Mouse (Mus musculus): ENCODE data around the gene Cldn24.
"Not testable (repeated sequence)": the region's sequence is repeated elsewhere in the genome, so short reads cannot be mapped to it uniquely, and the experiment has no call there.

Cldn24 gene

GRCm38 (mm10) chr8:47821843-47822242, at the start of gene Cldn24:
Cldn24 (plus strand) TSS chr8:47822143.
- DNase-seq = no peak

DNA sequence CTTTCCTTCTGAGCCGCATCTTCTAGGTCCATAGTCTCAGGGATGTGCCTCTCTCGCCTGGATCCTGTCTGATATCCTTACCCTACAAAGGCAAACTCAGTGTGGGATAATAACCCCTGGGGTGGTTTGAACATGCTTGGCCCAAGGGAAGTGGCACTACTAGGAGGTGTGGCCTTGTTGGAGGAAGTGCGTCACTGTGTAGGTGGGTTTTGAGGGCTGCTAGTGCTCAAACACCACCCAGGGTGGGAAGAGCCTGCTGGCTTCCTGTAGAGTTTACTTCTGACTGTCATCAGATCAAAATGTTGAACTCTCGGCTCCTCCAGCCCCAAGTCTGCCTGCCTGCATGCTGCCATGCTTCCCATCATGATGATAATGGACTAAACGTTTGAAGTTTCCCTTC, 49.0 kb upstream of the Cldn24 start:
- DNase-seq = no peak

DNA sequence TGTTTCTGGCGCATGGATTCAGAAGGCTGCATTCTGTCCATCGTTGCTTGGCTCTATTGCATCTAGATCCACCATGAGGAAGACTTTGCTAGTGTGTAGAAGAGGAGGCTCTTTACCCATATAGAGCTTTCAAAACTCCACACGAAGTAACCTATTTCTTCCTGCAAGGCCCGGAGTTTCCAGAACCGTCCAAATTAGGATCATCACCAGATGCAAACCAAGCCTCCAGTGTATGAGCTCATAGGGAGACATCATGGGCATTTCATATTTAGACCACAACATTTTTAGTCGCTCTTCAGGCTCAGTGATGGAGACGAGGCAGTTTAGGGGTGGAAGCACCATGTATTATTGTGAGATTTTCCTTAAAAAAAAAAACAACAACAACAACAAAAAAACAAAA, 44.5 kb upstream of the Cldn24 start:
- DNase-seq = no peak

DNA sequence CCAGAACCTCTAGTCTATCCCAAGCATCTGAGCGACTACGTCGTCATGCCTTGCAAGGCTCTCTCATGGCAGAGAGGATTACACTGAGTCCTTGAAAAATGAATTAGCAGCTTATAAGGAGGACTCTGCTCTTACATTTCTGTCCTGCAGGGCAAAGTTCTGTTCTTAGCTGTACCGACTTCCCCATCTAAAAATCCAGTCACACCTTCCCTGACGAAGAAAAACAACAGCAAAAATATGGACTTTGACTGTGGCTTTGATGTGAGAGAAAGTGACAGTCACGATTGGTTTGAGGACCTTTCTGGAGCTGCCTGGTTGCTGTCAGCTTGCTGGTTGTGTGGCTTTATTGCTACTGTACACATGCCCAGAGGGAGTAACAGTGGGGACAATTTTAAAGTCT, 42.4 kb upstream of the Cldn24 start:
- DNase-seq = no peak

- no peak for DNase-seq
These were observed 40.1 kb upstream of the Cldn24 start for GRCm38 (mm10) chr8:47781881-47782280.

DNA sequence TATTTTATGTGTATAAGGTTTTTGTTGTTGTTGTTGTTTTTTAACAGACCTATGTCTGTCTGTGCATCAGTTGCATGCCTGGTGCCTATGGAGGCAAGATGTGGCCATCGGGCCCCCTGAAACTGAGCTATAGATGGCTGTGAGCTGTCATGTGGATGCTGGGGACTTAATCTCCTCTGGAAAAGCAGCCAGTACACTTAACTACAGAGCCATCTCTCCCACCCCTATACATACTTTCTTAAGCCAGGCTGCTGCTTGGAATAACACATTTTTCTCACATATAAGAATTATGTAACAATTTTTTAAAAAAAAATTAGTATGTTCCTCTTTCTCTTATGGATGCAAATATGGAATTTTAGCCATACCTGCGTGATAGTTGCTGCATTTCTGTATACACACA, 38.4 kb upstream of the Cldn24 start:
- no peak for DNase-seq

DNA sequence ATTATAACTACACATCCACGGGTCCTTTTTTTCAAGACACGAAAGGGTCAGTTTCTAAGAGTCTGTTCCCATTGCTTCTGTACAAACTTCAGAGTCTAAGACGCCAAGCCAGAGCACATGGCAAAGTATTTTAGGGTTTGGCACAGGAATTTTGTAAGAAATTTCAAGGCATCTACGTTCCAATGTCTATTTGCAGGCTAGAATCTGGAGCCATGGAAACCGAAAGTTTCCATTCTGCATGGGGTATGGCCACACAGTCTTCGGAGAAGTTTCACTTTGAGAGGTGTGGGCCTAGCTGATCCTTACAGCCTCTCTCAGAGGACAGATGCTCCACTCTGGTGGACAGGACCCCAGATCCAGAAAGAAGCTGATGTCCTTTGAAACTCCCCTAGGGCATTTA, 38.0 kb upstream of the Cldn24 start:
- no peak for DNase-seq

- DNase-seq = no peak
These were observed 37.5 kb upstream of the Cldn24 start for GRCm38 (mm10) chr8:47784436-47784835.

- DNase-seq = no peak
These were observed 35.6 kb upstream of the Cldn24 start for GRCm38 (mm10) chr8:47786323-47786722.

- no peak for DNase-seq
These were observed 34.2 kb upstream of the Cldn24 start for GRCm38 (mm10) chr8:47787705-47788104.

- no peak for DNase-seq
These were observed 30.0 kb upstream of the Cldn24 start for GRCm38 (mm10) chr8:47791986-47792385.

DNA sequence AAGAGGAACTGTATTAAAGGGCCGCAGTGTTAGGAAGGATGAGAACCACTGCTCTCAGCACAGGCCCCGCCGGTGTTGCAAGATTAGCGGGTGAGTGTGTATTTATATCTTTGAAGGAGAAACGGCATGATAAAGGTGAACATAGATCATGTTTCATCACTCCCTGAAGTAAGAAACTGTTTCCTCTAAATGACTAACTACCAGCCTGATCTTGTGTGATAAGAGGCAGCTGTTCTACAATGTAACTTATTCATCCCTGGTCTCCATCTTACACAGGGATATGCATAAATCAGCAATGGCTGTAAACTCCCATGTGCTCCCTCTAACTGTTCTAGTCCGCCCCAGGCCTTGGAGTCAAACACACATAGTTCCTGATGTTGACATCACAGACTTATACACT, 22.5 kb upstream of the Cldn24 start:
- no peak for DNase-seq

GRCm38 (mm10) chr8:47802349-47802748, 19.6 kb upstream of the Cldn24 start:
- no peak for DNase-seq

- DNase-seq = no peak
These were observed 17.7 kb upstream of the Cldn24 start for GRCm38 (mm10) chr8:47804262-47804661.

DNA sequence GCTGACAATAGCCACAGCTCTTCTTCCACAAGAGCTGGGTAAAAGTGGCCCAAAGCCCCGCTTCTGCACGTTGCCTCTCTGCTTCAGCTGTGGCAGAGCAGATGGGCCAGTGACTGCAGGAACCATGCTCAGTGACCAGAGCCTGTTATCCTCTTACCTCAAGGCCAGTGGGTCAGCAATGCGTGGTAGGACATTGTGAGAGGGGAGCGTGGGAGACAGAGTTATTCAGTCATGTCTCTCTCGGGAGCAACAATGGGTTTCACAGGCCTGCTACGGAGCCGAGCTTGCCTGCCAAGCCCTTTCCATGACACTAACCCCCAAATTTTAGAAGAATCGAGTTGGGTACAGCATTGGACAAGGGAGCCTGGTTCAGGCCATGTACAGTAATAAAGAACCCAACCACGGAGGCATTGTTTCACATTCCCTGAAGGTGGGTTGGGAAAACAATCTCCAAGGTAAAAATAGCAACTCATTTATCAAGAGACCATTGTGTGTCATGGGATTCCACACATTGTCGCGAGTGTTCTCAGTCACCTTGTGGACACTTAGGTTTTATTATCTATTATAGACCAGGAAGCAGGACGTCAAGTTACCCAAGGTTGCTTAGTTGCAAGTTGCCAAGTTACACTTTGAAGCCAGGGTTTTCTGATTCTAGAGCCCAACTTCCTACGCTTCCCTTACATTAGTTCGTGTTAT, 11.8 kb upstream of the Cldn24 start:
- DNase-seq = no peak

GRCm38 (mm10) chr8:47810666-47811015, 11.3 kb upstream of the Cldn24 start:
- no peak for DNase-seq

GRCm38 (mm10) chr8:47811221-47811620, 10.7 kb upstream of the Cldn24 start:
- DNase-seq = no peak

DNA sequence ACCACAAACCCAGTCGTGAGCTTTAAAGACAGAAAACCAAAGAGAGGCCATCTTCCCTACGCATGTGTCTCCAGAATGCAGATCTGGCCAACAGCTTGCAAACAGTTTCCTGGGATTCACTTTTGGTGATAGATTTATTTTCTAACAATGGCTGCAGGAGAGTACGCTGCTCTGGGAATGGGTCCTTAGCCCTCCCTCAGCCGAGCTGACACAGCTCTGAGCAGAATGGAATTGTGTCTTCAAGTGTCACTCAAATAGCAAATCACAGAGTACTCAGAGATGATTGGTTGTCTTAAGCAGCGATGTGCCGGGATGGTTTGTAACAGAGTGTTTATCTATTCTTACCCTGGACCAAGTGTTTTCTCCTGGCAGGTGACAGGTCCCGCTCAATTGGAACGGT, 2.9 kb upstream of the Cldn24 start:
- no peak for DNase-seq

DNA sequence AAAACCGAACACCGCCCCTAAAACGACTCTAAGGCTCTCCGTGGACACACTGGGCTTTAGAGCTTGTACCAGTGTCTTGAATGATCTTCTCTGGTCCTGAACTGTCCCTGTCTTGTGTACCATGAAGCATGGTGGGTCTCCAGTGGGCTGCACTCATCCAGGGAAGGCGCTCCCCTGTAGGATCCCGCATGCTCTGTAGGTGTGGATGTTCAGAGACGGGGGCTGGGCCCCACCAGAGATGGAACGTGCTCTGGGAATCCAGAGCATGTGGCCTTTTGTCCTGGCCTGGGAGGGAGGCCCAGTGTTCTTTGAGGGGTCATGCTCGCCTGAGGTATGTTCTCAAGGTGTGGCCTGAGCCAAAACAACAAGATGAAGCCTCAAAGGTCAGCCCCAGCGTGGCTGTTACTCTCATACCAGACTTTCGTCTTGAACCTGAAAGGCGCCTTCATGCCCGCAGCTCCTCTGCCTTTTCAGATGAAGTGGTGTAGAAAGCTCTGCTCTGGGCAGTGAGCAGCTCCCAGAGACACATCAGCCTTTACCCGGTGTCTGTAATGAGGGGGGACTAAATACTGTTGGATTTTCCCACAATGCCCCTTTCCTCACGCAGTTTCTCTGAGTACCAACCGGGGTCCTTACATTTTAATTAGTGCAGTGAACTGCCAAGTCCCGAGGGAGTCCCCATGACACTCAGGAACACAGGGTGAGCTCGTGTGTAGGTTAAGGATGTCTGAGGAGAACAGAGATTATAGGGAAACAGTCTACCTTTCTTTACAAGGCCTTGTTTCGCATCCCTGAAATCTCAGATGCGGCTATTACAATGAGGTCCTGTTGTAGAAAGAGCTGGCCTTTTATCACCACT, 800 bp upstream of the Cldn24 start:
- no peak for DNase-seq

DNA sequence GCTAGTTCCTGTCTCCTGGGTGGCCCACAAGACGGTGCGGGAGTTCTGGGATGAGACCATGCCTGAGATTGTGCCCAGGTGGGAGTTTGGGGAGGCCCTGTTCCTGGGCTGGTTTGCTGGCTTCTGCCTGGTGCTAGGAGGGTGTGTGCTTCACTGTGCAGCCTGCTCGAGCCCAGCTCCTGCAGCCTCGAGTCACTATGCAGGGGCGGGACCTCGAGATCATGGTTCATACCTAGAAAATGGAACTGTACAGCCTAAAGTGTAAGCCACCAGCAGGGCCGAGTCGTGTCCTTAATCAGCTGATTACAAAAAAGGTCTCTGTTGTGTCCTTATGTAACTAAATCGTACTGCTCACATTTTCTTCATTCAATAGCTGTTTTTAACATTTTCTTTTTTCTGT, 598 bp downstream of the Cldn24 start:
- not testable (repeated sequence) for DNase-seq

- DNase-seq = no peak
These were observed 1.8 kb downstream of the Cldn24 start for GRCm38 (mm10) chr8:47823777-47824176.

DNA sequence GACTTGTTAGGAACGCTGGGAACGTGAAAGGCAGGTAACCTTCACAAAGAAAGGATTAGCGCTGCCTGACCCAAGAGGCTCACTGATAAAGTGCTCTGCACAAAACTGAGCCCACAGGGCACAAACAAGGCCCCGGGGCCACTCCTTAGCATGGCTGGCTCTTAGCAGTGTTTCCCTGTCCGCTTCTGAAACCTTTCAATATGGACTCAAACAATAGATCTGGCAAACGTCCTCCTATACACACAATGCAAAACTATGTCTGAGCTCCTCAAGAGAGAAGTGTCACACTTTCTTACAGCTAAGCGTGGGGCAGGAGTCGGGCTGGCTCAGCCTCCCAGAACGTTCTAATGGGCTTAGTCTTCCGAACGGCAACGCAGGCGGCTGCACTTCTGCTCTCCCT, 2.2 kb downstream of the Cldn24 start, which contains the start of gene Cldn22:
Gene Cldn22, plus strand, starts transcription at position 301 of the 400 bp plus-strand sequence.
- no peak for DNase-seq

DNA sequence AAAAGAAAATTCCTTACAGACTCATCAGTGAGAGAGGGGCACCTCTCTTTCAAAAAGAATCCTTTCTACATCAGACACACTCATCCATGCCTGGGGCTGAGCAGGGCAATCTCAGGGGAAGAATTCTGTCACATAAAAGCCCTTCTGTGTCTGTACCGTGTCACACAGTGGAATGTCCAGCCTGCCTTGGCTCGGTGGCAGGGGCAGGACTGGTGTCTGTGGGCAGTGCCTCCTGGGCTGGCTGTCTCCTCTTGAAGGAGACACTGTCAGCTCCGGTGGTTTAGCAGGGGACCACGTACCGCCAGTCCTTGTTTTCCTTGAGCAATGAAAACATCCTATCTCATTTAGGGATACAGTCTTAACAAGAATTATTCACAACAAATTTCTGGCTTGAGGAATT, 3.7 kb downstream of the Cldn24 start:
- DNase-seq = no peak

DNA sequence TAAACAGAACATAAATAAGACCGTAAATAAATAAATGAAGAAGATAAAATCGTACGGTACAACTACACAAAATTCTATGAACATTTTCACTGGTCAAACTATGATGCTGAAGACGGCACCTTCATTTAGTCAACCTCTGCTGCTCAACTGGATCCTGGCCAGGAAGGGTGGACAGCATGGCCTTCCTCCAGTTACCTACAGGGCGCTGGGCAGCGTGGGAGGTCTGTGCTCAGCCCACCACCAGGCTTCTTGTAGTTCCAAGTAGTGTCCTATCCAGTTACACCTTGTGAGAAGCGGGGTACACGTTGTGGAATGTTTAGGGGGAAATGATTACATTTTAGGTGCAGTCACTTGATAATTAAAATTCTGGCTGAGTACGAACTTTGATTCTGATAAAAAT, 5.0 kb downstream of the Cldn24 start:
- DNase-seq = no peak
